Mouse (Mus musculus): ENCODE results near the gene Gm36210. TPM values are rescaled to one million over a fixed set of nuclear protein-coding genes. Genes with fewer than 3 reads are reported as not detected.

The Gm36210 gene
- total and polyA plus RNA-seq, 2 experiments = 0.13 TPM; not detected in 1

DNA sequence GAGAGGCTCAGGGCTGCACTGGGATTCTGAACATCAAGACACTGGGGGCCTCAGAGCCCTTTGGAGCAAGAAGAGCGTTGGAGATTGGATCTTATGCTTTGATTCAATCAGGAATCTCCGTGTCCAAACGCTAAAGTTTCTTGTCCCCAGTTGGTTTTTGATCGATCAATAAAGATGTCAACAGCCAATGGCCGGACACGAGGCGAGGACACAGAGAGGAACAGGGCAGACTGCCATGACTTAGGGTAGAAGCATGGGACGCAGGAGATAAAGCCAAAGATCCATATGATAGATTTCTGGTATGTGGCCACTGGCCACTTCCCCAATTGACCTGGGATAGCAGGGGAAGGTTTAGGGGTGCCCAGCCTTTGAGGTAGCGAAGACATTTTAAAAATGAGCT lies 49.8 kb downstream of the Gm36210 start:
- no peaks in the 10 kb centered on the region for H3K36me3 ChIP-seq (ENCODE audit: control insufficient read depth, insufficient read depth, low read length)
- TF ChIP-seq CTCF (IDR thresholded peaks at IDR 0.05; ENCODE audit: low read depth, low read length) (no peak), POLR2A (IDR thresholded peaks at IDR 0.05; ENCODE audit: extremely low read depth, insufficient read depth, low read length) (no peak)
- H3K4me3 ChIP-seq (ENCODE audit: insufficient read depth, low read depth, low read length) = no peak overlapping the region
- H3K27ac ChIP-seq (replicated peaks; ENCODE audit: insufficient read depth, low read depth, low read length) = no peak overlapping the region
- peaks cover 10% of the 10 kb centered on the region for H3K4me1 ChIP-seq (ENCODE audit: control insufficient read depth, insufficient read depth, low read length)
- no peaks in the 10 kb centered on the region for H3K27me3 ChIP-seq (ENCODE audit: control insufficient read depth, insufficient read depth, low read length)
- DNase-seq (ENCODE audit: extremely low read depth, low read depth, low spot score) = peak; percentile 71
- 25% methylated on average over 9 of the region's 9 CpGs for WGBS
- no peaks in the 10 kb centered on the region for H3K79me2 ChIP-seq (ENCODE audit: control insufficient read depth, insufficient read depth, low read length)
- no peak overlapping the region for H3K9ac ChIP-seq (ENCODE audit: low read depth, low read length)

DNA sequence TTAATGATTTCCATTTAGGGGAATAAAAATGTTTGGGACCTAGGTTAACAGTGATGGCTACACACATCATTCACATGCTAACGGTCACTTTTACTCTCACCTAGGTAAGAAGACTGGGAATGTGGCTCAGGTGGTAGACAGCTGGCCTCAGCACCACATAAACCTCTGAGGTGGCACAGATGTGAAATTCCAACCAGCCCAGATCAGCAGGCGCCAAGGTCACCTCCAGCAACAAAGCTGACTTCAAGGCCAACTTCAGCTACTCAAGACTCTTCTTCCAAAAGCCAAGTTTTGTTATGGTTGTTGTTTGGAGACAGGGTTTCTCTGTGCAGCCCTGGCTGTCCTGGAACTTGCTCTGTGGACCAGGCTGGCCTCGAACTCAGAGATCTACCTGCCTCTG lies 52.7 kb downstream of the Gm36210 start:
- DNase-seq (ENCODE audit: extremely low read depth, low read depth, low spot score) = no peak
- Histone ChIP-seq H3K79me2 (ENCODE audit: control insufficient read depth, insufficient read depth, low read length) (no peaks in the 10 kb centered on the region), H3K36me3 (ENCODE audit: control insufficient read depth, insufficient read depth, low read length) (no peaks in the 10 kb centered on the region; the same call in 1 of the 2 replicates), H3K4me3 (ENCODE audit: insufficient read depth, low read depth, low read length) (no peak overlapping the region), H3K27me3 (ENCODE audit: control insufficient read depth, insufficient read depth, low read length) (no peaks in the 10 kb centered on the region), H3K27ac (replicated peaks; ENCODE audit: insufficient read depth, low read depth, low read length) (no peak overlapping the region), H3K4me1 (ENCODE audit: control insufficient read depth, insufficient read depth, low read length) (peaks cover 4% of the 10 kb centered on the region; the same call in 1 of the 2 replicates), H3K9ac (ENCODE audit: low read depth, low read length) (no peak overlapping the region)
- TF ChIP-seq POLR2A (IDR thresholded peaks at IDR 0.05; ENCODE audit: extremely low read depth, insufficient read depth, low read length) (no peak), CTCF (IDR thresholded peaks at IDR 0.05; ENCODE audit: low read depth, low read length) (no peak)
- 89% methylated on average over 3 of the region's 3 CpGs for WGBS

DNA sequence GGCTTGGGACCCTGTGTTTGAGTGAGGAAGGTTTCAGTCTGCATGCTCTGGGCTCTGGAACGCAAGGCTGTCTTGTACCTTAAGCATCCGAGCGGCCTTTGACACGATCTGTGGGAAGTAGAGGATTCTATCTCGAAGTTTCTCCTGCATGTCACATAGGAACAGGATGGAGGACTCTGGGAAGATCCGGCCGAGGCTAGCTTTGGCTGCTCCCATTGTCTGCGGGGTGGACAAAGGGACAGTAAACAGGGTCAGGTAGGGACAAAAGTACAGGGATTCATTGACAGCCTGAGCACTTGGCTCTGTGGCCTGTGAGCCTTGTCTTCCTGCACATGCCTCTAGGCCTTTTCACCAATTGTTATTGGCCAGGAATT lies 55.0 kb downstream of the Gm36210 start:
- H3K79me2 ChIP-seq (ENCODE audit: control insufficient read depth, insufficient read depth, low read length) = no peaks in the 10 kb centered on the region
- TF ChIP-seq POLR2A (IDR thresholded peaks at IDR 0.05; ENCODE audit: extremely low read depth, insufficient read depth, low read length) (no peak), CTCF (IDR thresholded peaks at IDR 0.05; ENCODE audit: low read depth, low read length) (no peak)
- WGBS = 83% methylated on average over 8 of the region's 8 CpGs
- H3K27ac ChIP-seq (replicated peaks; ENCODE audit: insufficient read depth, low read depth, low read length) = no peak overlapping the region
- H3K4me3 ChIP-seq (ENCODE audit: insufficient read depth, low read depth, low read length) = no peak overlapping the region
- H3K27me3 ChIP-seq (ENCODE audit: control insufficient read depth, insufficient read depth, low read length) = no peaks in the 10 kb centered on the region
- DNase-seq (ENCODE audit: extremely low read depth, low read depth, low spot score) = no peak
- no peak overlapping the region for H3K9ac ChIP-seq (ENCODE audit: low read depth, low read length)
- H3K36me3 ChIP-seq (ENCODE audit: control insufficient read depth, insufficient read depth, low read length) = no peaks in the 10 kb centered on the region; the same call in 1 of the 2 replicates
- peaks cover 3% of the 10 kb centered on the region; the same call in 1 of the 2 replicates for H3K4me1 ChIP-seq (ENCODE audit: control insufficient read depth, insufficient read depth, low read length)

- H3K9ac ChIP-seq (ENCODE audit: low read depth, low read length) = no peak overlapping the region
- no peak overlapping the region for H3K27ac ChIP-seq (replicated peaks; ENCODE audit: insufficient read depth, low read depth, low read length)
- 86% methylated on average over 11 of the region's 11 CpGs for WGBS
- H3K27me3 ChIP-seq (ENCODE audit: control insufficient read depth, insufficient read depth, low read length) = no peaks in the 10 kb centered on the region
- no peaks in the 10 kb centered on the region for H3K79me2 ChIP-seq (ENCODE audit: control insufficient read depth, insufficient read depth, low read length)
- H3K36me3 ChIP-seq (ENCODE audit: control insufficient read depth, insufficient read depth, low read length) = no peaks in the 10 kb centered on the region; the same call in 1 of the 2 replicates
- no peak for TF ChIP-seq CTCF (IDR thresholded peaks at IDR 0.05; ENCODE audit: low read depth, low read length)
- no peak for TF ChIP-seq POLR2A (IDR thresholded peaks at IDR 0.05; ENCODE audit: extremely low read depth, insufficient read depth, low read length)
- no peak for DNase-seq (ENCODE audit: extremely low read depth, low read depth, low spot score)
- no peak overlapping the region for H3K4me3 ChIP-seq (ENCODE audit: insufficient read depth, low read depth, low read length)
- H3K4me1 ChIP-seq (ENCODE audit: control insufficient read depth, insufficient read depth, low read length) = no peaks in the 10 kb centered on the region
Observed at GRCm38 (mm10) chr7:4850621-4851314, 55.5 kb downstream of the Gm36210 start.

DNA sequence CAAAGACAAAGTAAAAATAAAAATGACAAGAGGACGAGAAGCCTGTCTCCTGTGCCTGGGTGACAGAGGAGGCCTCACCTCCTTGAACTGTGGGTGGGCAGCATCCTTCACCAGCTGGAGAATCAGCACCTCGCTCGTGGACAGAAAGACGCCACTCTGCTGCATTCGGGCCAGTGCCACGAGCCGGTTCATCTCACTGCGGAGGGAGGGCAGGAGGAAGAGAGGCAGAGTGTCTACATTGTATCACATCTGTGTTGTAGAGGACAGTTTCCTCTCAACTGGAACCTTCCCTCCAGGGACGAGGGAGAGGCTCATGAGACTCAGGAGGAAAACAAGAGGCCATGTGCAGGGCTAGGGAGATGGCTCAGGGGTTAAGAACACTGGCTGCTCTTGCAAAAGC lies 56.9 kb downstream of the Gm36210 start:
- Histone ChIP-seq H3K9ac (ENCODE audit: low read depth, low read length) (no peak overlapping the region), H3K27me3 (ENCODE audit: control insufficient read depth, insufficient read depth, low read length) (peaks cover 4% of the 10 kb centered on the region; the same call in 1 of the 2 replicates), H3K4me3 (ENCODE audit: insufficient read depth, low read depth, low read length) (no peak overlapping the region), H3K4me1 (ENCODE audit: control insufficient read depth, insufficient read depth, low read length) (no peaks in the 10 kb centered on the region), H3K36me3 (ENCODE audit: control insufficient read depth, insufficient read depth, low read length) (no peaks in the 10 kb centered on the region; the same call in 1 of the 2 replicates), H3K27ac (replicated peaks; ENCODE audit: insufficient read depth, low read depth, low read length) (no peak overlapping the region), H3K79me2 (ENCODE audit: control insufficient read depth, insufficient read depth, low read length) (no peaks in the 10 kb centered on the region)
- DNase-seq (ENCODE audit: extremely low read depth, low read depth, low spot score) = no peak
- WGBS = 72% methylated on average over 9 of the region's 9 CpGs
- no peak for TF ChIP-seq POLR2A (IDR thresholded peaks at IDR 0.05; ENCODE audit: extremely low read depth, insufficient read depth, low read length)
- TF ChIP-seq CTCF (IDR thresholded peaks at IDR 0.05; ENCODE audit: low read depth, low read length) = no peak

Other genes with a start within 250 kb of the Gm36210 start
Only the 30 nearest of the 34 such genes appear.
- 0.07 and 0.09 TPM in 2 replicates for gene Brsk1, start 215.9 kb downstream of the Gm36210 start, total RNA-seq (2014; rRNA removed)
- gene Brsk1, start 215.9 kb downstream of the Gm36210 start, polyA plus RNA-seq (2012; rRNA removed) = 0.27 and 0.40 TPM in 2 replicates
- gene Tmem150b, start 181.3 kb downstream of the Gm36210 start, total RNA-seq (2014; rRNA removed) = 0.07 and 0.28 TPM in 2 replicates
- gene Tmem150b, start 181.3 kb downstream of the Gm36210 start, polyA plus RNA-seq (2012; rRNA removed) = 0.19 and 0.44 TPM in 2 replicates
- gene Kmt5c, start 166.4 kb downstream of the Gm36210 start, total RNA-seq (2014; rRNA removed) = 7.8 and 9.5 TPM in 2 replicates
- gene Kmt5c, start 166.4 kb downstream of the Gm36210 start, polyA plus RNA-seq (2012; rRNA removed) = 23.5 and 35.1 TPM in 2 replicates
- gene Cox6b2, start 153.4 kb downstream of the Gm36210 start, total RNA-seq (2014; rRNA removed) = not detected in 2 replicates
- gene Cox6b2, start 153.4 kb downstream of the Gm36210 start, polyA plus RNA-seq (2012; rRNA removed) = 0.67 and 1.3 TPM in 2 replicates
- not detected in 2 replicates for gene Fam71e2, start 135.2 kb downstream of the Gm36210 start, total RNA-seq (2014; rRNA removed)
- not detected in 2 replicates for gene Fam71e2, start 135.2 kb downstream of the Gm36210 start, polyA plus RNA-seq (2012; rRNA removed)
- not detected in 2 replicates for gene Il11, start 123.7 kb downstream of the Gm36210 start, total RNA-seq (2014; rRNA removed)
- 0.09 TPM in 1 of 2 replicates, not detected in the other for gene Il11, start 123.7 kb downstream of the Gm36210 start, polyA plus RNA-seq (2012; rRNA removed)
- not detected in 2 replicates for gene Tmem190, start 123.6 kb downstream of the Gm36210 start, total RNA-seq (2014; rRNA removed)
- gene Tmem190, start 123.6 kb downstream of the Gm36210 start, polyA plus RNA-seq (2012; rRNA removed) = not detected in 2 replicates
- 16.4 and 17.3 TPM in 2 replicates for gene Tmem238, start 116.9 kb downstream of the Gm36210 start, total RNA-seq (2014; rRNA removed)
- gene Tmem238, start 116.9 kb downstream of the Gm36210 start, polyA plus RNA-seq (2012; rRNA removed) = 73.2 and 92.1 TPM in 2 replicates
- 58.4 and 69.2 TPM in 2 replicates for gene Rpl28, start 113.6 kb downstream of the Gm36210 start, total RNA-seq (2014; rRNA removed)
- gene Rpl28, start 113.6 kb downstream of the Gm36210 start, polyA plus RNA-seq (2012; rRNA removed) = 211 and 226 TPM in 2 replicates
- 22.4 and 24.2 TPM in 2 replicates for gene Ube2s, start 93.9 kb downstream of the Gm36210 start, total RNA-seq (2014; rRNA removed)
- gene Ube2s, start 93.9 kb downstream of the Gm36210 start, polyA plus RNA-seq (2012; rRNA removed) = 45.9 and 74.3 TPM in 2 replicates
- under 0.01 TPM in 1 of 2 replicates, not detected in the other for gene Shisa7, start 61.8 kb downstream of the Gm36210 start, total RNA-seq (2014; rRNA removed)
- gene Shisa7, start 61.8 kb downstream of the Gm36210 start, polyA plus RNA-seq (2012; rRNA removed) = 0.02 and 0.12 TPM in 2 replicates
- 23.6 and 40.2 TPM in 2 replicates for gene Isoc2b, start 36.3 kb downstream of the Gm36210 start, total RNA-seq (2014; rRNA removed)
- 24.0 and 34.6 TPM in 2 replicates for gene Isoc2b, start 36.3 kb downstream of the Gm36210 start, polyA plus RNA-seq (2012; rRNA removed)
- 54.3 and 63.5 TPM in 2 replicates for gene Isoc2a, start 29.4 kb downstream of the Gm36210 start, total RNA-seq (2014; rRNA removed)
- gene Isoc2a, start 29.4 kb downstream of the Gm36210 start, polyA plus RNA-seq (2012; rRNA removed) = 103 and 110 TPM in 2 replicates
- gene Zfp628, start 8.7 kb upstream of the Gm36210 start, total RNA-seq (2014; rRNA removed) = 0.55 and 0.74 TPM in 2 replicates
- gene Zfp628, start 8.7 kb upstream of the Gm36210 start, polyA plus RNA-seq (2012; rRNA removed) = 6.2 and 8.3 TPM in 2 replicates
- gene Nat14, start 15.5 kb upstream of the Gm36210 start, total RNA-seq (2014; rRNA removed) = 0.20 and 0.28 TPM in 2 replicates
- 0.66 and 0.75 TPM in 2 replicates for gene Nat14, start 15.5 kb upstream of the Gm36210 start, polyA plus RNA-seq (2012; rRNA removed)
- gene Ssc5d, start 19.3 kb upstream of the Gm36210 start, total RNA-seq (2014; rRNA removed) = 0.07 and 0.18 TPM in 2 replicates
- 0.14 and 0.26 TPM in 2 replicates for gene Ssc5d, start 19.3 kb upstream of the Gm36210 start, polyA plus RNA-seq (2012; rRNA removed)
- not detected in 2 replicates for gene Sbk2, start 57.9 kb upstream of the Gm36210 start, total RNA-seq (2014; rRNA removed)
- gene Sbk2, start 57.9 kb upstream of the Gm36210 start, polyA plus RNA-seq (2012; rRNA removed) = 0.12 TPM in 1 of 2 replicates, not detected in the other
- gene Sbk3, start 64.7 kb upstream of the Gm36210 start, total RNA-seq (2014; rRNA removed) = not detected in 2 replicates
- not detected in 2 replicates for gene Sbk3, start 64.7 kb upstream of the Gm36210 start, polyA plus RNA-seq (2012; rRNA removed)
- 1.2 TPM in 2 replicates for gene Zfp579, start 89.6 kb upstream of the Gm36210 start, total RNA-seq (2014; rRNA removed)
- gene Zfp579, start 89.6 kb upstream of the Gm36210 start, polyA plus RNA-seq (2012; rRNA removed) = 10.8 and 13.0 TPM in 2 replicates
- gene Zfp524, start 107.9 kb upstream of the Gm36210 start, total RNA-seq (2014; rRNA removed) = 6.7 and 10.7 TPM in 2 replicates
- 38.3 and 41.1 TPM in 2 replicates for gene Zfp524, start 107.9 kb upstream of the Gm36210 start, polyA plus RNA-seq (2012; rRNA removed)
- 6.2 and 6.8 TPM in 2 replicates for gene Fiz1, start 108.2 kb upstream of the Gm36210 start, total RNA-seq (2014; rRNA removed)
- 18.0 and 19.3 TPM in 2 replicates for gene Fiz1, start 108.2 kb upstream of the Gm36210 start, polyA plus RNA-seq (2012; rRNA removed)
- gene Gm44973, start 109.0 kb upstream of the Gm36210 start, total RNA-seq (2014; rRNA removed) = 0.55 and 1.1 TPM in 2 replicates
- not detected in 2 replicates for gene Gm44973, start 109.0 kb upstream of the Gm36210 start, polyA plus RNA-seq (2012; rRNA removed)
- 4.1 and 4.3 TPM in 2 replicates for gene Zfp865, start 113.9 kb upstream of the Gm36210 start, total RNA-seq (2014; rRNA removed)
- 11.2 and 14.6 TPM in 2 replicates for gene Zfp865, start 113.9 kb upstream of the Gm36210 start, polyA plus RNA-seq (2012; rRNA removed)
- 0.20 and 0.28 TPM in 2 replicates for gene Ccdc106, start 114.0 kb upstream of the Gm36210 start, total RNA-seq (2014; rRNA removed)
- 0.30 and 0.35 TPM in 2 replicates for gene Ccdc106, start 114.0 kb upstream of the Gm36210 start, polyA plus RNA-seq (2012; rRNA removed)
- gene 4632433K11Rik, start 127.6 kb upstream of the Gm36210 start, total RNA-seq (2014; rRNA removed) = 0.28 TPM in 1 of 2 replicates, not detected in the other
- not detected in 2 replicates for gene 4632433K11Rik, start 127.6 kb upstream of the Gm36210 start, polyA plus RNA-seq (2012; rRNA removed)
- 2.4 and 2.8 TPM in 2 replicates for gene Zfp784, start 131.9 kb upstream of the Gm36210 start, total RNA-seq (2014; rRNA removed)
- 2.7 and 2.9 TPM in 2 replicates for gene Zfp784, start 131.9 kb upstream of the Gm36210 start, polyA plus RNA-seq (2012; rRNA removed)
- 0.18 and 0.20 TPM in 2 replicates for gene Zfp580, start 145.0 kb upstream of the Gm36210 start, total RNA-seq (2014; rRNA removed)
- 1.9 and 2.2 TPM in 2 replicates for gene Zfp580, start 145.0 kb upstream of the Gm36210 start, polyA plus RNA-seq (2012; rRNA removed)
- gene U2af2, start 155.6 kb upstream of the Gm36210 start, total RNA-seq (2014; rRNA removed) = 30.4 and 35.2 TPM in 2 replicates
- 70.6 and 90.4 TPM in 2 replicates for gene U2af2, start 155.6 kb upstream of the Gm36210 start, polyA plus RNA-seq (2012; rRNA removed)
- 54.2 and 81.8 TPM in 2 replicates for gene Epn1, start 173.7 kb upstream of the Gm36210 start, total RNA-seq (2014; rRNA removed)
- gene Epn1, start 173.7 kb upstream of the Gm36210 start, polyA plus RNA-seq (2012; rRNA removed) = 203 and 212 TPM in 2 replicates
- not detected in 2 replicates for gene Rfpl4, start 210.4 kb upstream of the Gm36210 start, total RNA-seq (2014; rRNA removed)
- not detected in 2 replicates for gene Rfpl4, start 210.4 kb upstream of the Gm36210 start, polyA plus RNA-seq (2012; rRNA removed)